Mouse (Mus musculus) MEL (cell line): ENCODE measurements around the gene Gpr171. TPM values are rescaled to one million over a fixed set of nuclear protein-coding genes. Genes with fewer than 3 reads are reported as not detected.
"Not testable (repeated sequence)": the region's sequence is repeated elsewhere in the genome, so short reads cannot be mapped to it uniquely, and the experiment has no call there.

Experiments used
- DNase-seq: peaks from one replicate; pipeline ENCODE4 v3.0.0; 2011; ENCODE audit warnings: low read depth, low spot score
- H3K27ac ChIP-seq: 2 replicates; pipeline ENCODE4 v1.5.1; 2012; ENCODE audit warnings: low read depth, mild to moderate bottlenecking, control low read depth, low read length, moderate library complexity; ENCODE audit not compliant: control insufficient read depth
- H3K27me3 ChIP-seq, 2 experiments: fragments of 150-350 bp in 1 of 2; sonication (generic) in 1 of 2; 2 replicates each; pipeline ENCODE4 v1.6.1; 2012; ENCODE audit warnings: low read length in 2 of 2, mild to moderate bottlenecking in 2 of 2, improper control_type of control experiment in 1 of 2, moderate library complexity in 1 of 2; ENCODE audit not compliant: insufficient read depth in 2 of 2, control insufficient read depth in 1 of 2
- H3K36me3 ChIP-seq, 2 experiments: 2 replicates each; pipeline ENCODE4 v1.6.1; 2012 to 2014; ENCODE audit warnings: low read length in 2 of 2, improper control_type of control experiment in 1 of 2, inconsistent platforms in 1 of 2, mild to moderate bottlenecking in 1 of 2; ENCODE audit not compliant: insufficient read depth in 2 of 2, control insufficient read depth in 1 of 2
- H3K4me1 ChIP-seq, 2 experiments: fragments of 150-350 bp in 1 of 2; sonication (generic) in 1 of 2; 2 replicates each; pipeline ENCODE4 v1.6.1; 2012; ENCODE audit warnings: low read length in 2 of 2, improper control_type of control experiment in 1 of 2, mild to moderate bottlenecking in 1 of 2; ENCODE audit not compliant: insufficient read depth in 2 of 2, control insufficient read depth in 1 of 2
- H3K4me3 ChIP-seq, 2 experiments: fragments of 150-350 bp in 1 of 2; sonication (generic) in 1 of 2; 2 replicates each; pipeline ENCODE4 v1.5.1; 2012; ENCODE audit warnings: low read depth in 2 of 2, low read length in 2 of 2, mild to moderate bottlenecking in 2 of 2, moderate library complexity in 2 of 2, control low read depth in 1 of 2, improper control_type of control experiment in 1 of 2; ENCODE audit not compliant: control insufficient read depth in 1 of 2, insufficient read depth in 1 of 2
- H3K79me2 ChIP-seq: 2 replicates; pipeline ENCODE4 v1.6.1; 2012; ENCODE audit warnings: mild to moderate bottlenecking, low read length, moderate library complexity; ENCODE audit not compliant: control insufficient read depth, poor library complexity, insufficient read depth
- H3K9ac ChIP-seq: 2 replicates; pipeline ENCODE4 v1.6.1; 2012; ENCODE audit warnings: low read depth, mild to moderate bottlenecking, control low read depth, low read length, moderate library complexity; ENCODE audit not compliant: control insufficient read depth, poor library complexity, severe bottlenecking
- H3K9me3 ChIP-seq: fragments of 150-350 bp; sonication (generic); replicated peaks from 2 replicates; pipeline ENCODE4 v1.6.1; 2012; ENCODE audit warnings: mild to moderate bottlenecking, low read length, improper control_type of control experiment, moderate library complexity; ENCODE audit not compliant: insufficient read depth
- CHD1 ChIP-seq: IDR thresholded peaks from 2 replicates; pipeline ENCODE4 v1.6.1; 2012; ENCODE audit warnings: low read depth, mild to moderate bottlenecking, inconsistent platforms, low read length, improper control_type of control experiment
- E2F4 ChIP-seq: IDR thresholded peaks from 2 replicates; pipeline ENCODE4 v1.6.1; 2011; ENCODE audit warnings: low read depth, low read length, improper control_type of control experiment, borderline replicate concordance
- GATA1 ChIP-seq: IDR thresholded peaks from 2 replicates; pipeline ENCODE4 v1.6.1; 2011; ENCODE audit warnings: low read depth, low read length, improper control_type of control experiment
- HCFC1 ChIP-seq: IDR thresholded peaks from 2 replicates; pipeline ENCODE4 v1.6.1; 2012; ENCODE audit warnings: low read depth, mild to moderate bottlenecking, inconsistent platforms, low read length, improper control_type of control experiment, moderate library complexity
- KAT2A ChIP-seq: conservative IDR thresholded peaks from 2 replicates; pipeline ENCODE4 v1.6.1; 2012; ENCODE audit warnings: low read depth, low read length, improper control_type of control experiment, inconsistent platforms
- MAFK ChIP-seq: IDR thresholded peaks from 2 replicates; pipeline ENCODE4 v1.6.1; 2011; ENCODE audit warnings: low read depth, mild to moderate bottlenecking, low read length, improper control_type of control experiment, borderline replicate concordance
- MYB ChIP-seq: IDR thresholded peaks from 2 replicates; pipeline ENCODE4 v1.6.1; 2011; ENCODE audit warnings: mild to moderate bottlenecking, low read depth, low read length, improper control_type of control experiment
- RCOR1 ChIP-seq: IDR thresholded peaks from 2 replicates; pipeline ENCODE4 v1.6.1; 2012; ENCODE audit warnings: low read depth, mild to moderate bottlenecking, inconsistent platforms, low read length, improper control_type of control experiment
- TCF12 ChIP-seq: IDR thresholded peaks from 2 replicates; pipeline ENCODE4 v1.6.1; 2014; ENCODE audit warnings: low read depth, mild to moderate bottlenecking, inconsistent platforms, low read length, improper control_type of control experiment, moderate library complexity
- USF1 ChIP-seq: IDR thresholded peaks from 2 replicates; pipeline ENCODE4 v1.6.1; 2014; ENCODE audit warnings: low read depth, mild to moderate bottlenecking, inconsistent platforms, low read length, improper control_type of control experiment, moderate library complexity
- ZC3H11A ChIP-seq: IDR thresholded peaks from 2 replicates; pipeline ENCODE4 v1.6.1; 2012; ENCODE audit warnings: low read depth, mild to moderate bottlenecking, inconsistent platforms, low read length, improper control_type of control experiment
- ZKSCAN1 ChIP-seq: IDR thresholded peaks from 2 replicates; pipeline ENCODE4 v1.6.1; 2012; ENCODE audit warnings: low read depth, mild to moderate bottlenecking, inconsistent platforms, low read length, improper control_type of control experiment, moderate library complexity
- polyA plus RNA-seq, 2 experiments: library from polyadenylated mRNA; stranded (reverse) in 1 of 2; unstranded in 1 of 2; fragments of >175 nt in 1 of 2; fragments of >200 nt in 1 of 2; gene quantifications; 2 replicates each; pipeline versions ENCODE4 v1.2.1 to v1.2.4; 2012; ENCODE audit warnings: low replicate concordance in 2 of 2, low read depth in 1 of 2; ENCODE audit not compliant: insufficient read length in 2 of 2, insufficient read depth in 1 of 2, missing spikeins in 1 of 2
- total RNA-seq: library from RNA; depleted of rRNA; stranded (reverse); fragments of 300-350 nt; gene quantifications from 2 replicates; pipeline ENCODE4 v1.2.3, GENCODE M21; 2012

Gpr171 gene
- total and polyA plus RNA-seq, 3 experiments, result not detected

- TF ChIP-seq CHD1 (no peak), MAFK (no peak), ZKSCAN1 (no peak)
- Histone ChIP-seq H3K27me3 (no peaks in the 10 kb centered on the region; a peak in 1 of 4 replicates), H3K9ac (no peak overlapping the region), H3K79me2 (no peaks in the 10 kb centered on the region), H3K4me1 (peaks cover 12 to 23% of the 10 kb centered on the region in 2 experiments), H3K9me3 (no peaks in the 10 kb centered on the region), H3K4me3 (no peak overlapping the region), H3K27ac (no peak overlapping the region), H3K36me3 (peaks cover 0 to 21% of the 10 kb centered on the region in 2 experiments; a peak in 2 of 4 replicates)
- DNase-seq, result no peak
Measured at GRCm38 (mm10) chr3:59111944-59112343, 10.3 kb upstream of the Gpr171 start.

- H3K27ac ChIP-seq, H3K9me3 ChIP-seq, H3K79me2 ChIP-seq, H3K27me3 ChIP-seq, H3K4me3 ChIP-seq, DNase-seq, H3K9ac ChIP-seq: not testable (repeated sequence)
- H3K4me1 ChIP-seq, result peaks cover 6 to 16% of the 10 kb centered on the region in 2 experiments
- peaks cover 0 to 11% of the 10 kb centered on the region in 2 experiments; a peak in 2 of 4 replicates for H3K36me3 ChIP-seq
Measured at GRCm38 (mm10) chr3:59109834-59110233, 8.2 kb upstream of the Gpr171 start.

- Histone ChIP-seq H3K79me2 (no peaks in the 10 kb centered on the region), H3K36me3 (peaks cover 0 to 6% of the 10 kb centered on the region in 2 experiments; a peak in 2 of 4 replicates), H3K9me3 (no peaks in the 10 kb centered on the region), H3K27ac (no peak overlapping the region), H3K9ac (no peak overlapping the region), H3K4me3 (no peak overlapping the region), H3K27me3 (no peaks in the 10 kb centered on the region; a peak in 1 of 4 replicates), H3K4me1 (peaks cover 0 to 12% of the 10 kb centered on the region in 2 experiments; a peak in 3 of 4 replicates)
- no peak for DNase-seq
- no peak for TF ChIP-seq MAFK
- TF ChIP-seq MYB, result no peak
- no peak for TF ChIP-seq USF1
- TF ChIP-seq ZC3H11A, result no peak
- TF ChIP-seq E2F4, result no peak
- TF ChIP-seq RCOR1, result no peak
- TF ChIP-seq KAT2A, result no peak
- no peak for TF ChIP-seq GATA1
- no peak for TF ChIP-seq HCFC1
- TF ChIP-seq TCF12, result no peak
Measured at GRCm38 (mm10) chr3:59107439-59107838, 5.8 kb upstream of the Gpr171 start.
